Mouse (Mus musculus) heart, postnatal 0 days (tissue): ENCODE results near the gene Cdk14.

Source experiments
- CTCF ChIP-seq: IDR thresholded peaks from 2 replicates; pipeline ENCODE4 v1.5.1; 2016; ENCODE audit warnings: antibody characterized with exemption, control low read depth, low read depth
- EP300 ChIP-seq: IDR thresholded peaks from 2 replicates; pipeline ENCODE4 v1.6.1; 2016; ENCODE audit warnings: antibody characterized with exemption, low read depth

DNA sequence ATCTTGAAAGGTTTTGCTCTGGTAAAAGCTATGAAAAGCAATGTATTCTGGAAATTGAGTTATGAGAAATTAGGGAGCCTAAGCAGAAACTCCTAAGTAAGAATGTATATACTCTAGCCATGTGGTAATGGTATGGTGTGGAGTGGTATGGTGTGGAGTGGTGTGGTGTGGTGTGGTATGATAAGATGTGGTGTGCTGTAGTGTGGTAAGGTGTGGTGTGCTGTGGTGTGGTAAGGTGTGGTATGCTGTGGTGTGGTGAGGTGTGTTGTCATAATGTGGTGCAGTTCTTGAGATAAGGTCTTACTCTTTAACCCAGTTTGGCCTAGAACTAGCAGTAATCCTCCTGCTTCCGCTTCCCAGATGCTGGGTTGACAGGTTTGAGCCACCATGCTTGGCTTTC, 45.7 kb downstream of the Cdk14 start:
- no peak for TF ChIP-seq CTCF
- TF ChIP-seq EP300, result no peak
